Mouse (Mus musculus) embryo, embryonic 10.5 days (tissue): ENCODE results near the gene Slc16a5.

Experiments used
- DNase-seq: peaks from one replicate; pipeline ENCODE4 v3.0.0-alpha.2; 2015; ENCODE audit warnings: low spot score

Gene Slc16a5

DNA sequence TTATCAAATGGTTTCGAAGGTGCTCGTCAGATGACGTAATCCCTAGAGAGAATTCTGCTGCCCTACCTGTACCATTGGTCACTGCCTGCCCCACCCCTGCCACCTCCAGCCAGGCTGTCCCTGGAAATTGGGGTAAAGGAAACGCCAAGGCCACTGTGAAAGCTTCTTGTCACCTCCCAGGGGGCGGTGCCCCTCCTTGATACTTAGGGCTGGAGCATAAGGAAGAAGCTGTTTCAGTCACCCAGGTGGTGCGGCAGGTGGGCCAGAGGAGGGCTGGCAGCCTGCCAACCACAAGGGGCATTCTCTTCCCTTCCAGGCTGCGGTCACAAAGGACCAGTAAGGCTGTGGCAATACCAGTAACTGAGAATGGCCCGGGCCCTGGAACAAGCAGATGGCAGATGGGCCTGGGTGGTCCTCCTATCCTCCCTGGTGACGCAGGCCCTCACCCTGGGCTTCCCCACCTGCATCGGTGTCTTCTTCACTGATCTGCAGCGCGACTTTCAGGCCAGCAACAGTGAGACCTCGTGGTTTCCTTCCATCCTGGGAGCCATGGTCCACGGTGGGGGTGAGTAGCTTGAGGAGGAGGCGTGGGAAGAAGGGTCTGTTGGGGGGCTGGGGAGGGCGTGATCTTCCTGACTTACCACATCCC is at the start of gene Slc16a5:
Gene Slc16a5, plus strand, starts transcription at position 232 of the 649 bp plus-strand sequence.
- DNase-seq: no peak

DNA sequence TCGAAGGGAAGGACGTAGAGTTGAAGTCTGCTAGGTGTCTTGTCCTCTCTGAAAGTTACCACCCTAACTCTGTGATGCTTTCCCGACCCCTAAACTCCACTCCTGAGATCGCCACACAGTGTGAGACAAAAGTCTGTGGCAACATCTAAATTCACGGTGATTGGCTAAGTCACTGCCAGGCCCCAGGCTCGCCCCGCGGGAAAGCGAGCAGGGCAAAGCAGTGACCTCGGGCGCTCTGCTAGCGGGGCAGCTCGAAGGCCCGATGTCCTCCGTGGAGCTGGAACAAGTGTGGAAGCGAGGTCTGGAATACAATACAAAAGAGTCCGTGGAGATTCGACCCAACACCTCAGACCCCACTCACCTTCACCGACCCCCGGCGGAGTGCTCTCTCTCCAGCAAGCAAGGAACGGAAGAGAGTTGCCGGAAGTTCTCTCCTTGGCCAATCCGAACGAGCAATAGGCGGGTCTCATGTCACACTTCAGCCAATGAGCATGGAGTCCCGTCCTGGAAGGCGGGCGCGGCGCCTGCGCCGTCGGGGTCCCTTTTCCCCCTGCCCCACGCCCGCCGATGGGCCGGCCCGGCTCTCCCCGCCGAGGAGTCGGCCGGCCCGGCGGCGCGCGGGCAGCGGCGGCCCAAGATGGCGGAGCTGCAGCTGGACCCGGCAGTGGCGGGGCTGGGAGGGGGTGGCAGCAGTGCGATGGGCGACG is 42.6 kb upstream of the Slc16a5 start, which contains the start of the genes Atp5h and Kctd2:
Gene Atp5h, minus strand, starts transcription at position 432 of the 707 bp plus-strand sequence.
Gene Kctd2, plus strand, starts transcription at position 598 of the 707 bp plus-strand sequence.
- peak; percentile 98 for DNase-seq

DNA sequence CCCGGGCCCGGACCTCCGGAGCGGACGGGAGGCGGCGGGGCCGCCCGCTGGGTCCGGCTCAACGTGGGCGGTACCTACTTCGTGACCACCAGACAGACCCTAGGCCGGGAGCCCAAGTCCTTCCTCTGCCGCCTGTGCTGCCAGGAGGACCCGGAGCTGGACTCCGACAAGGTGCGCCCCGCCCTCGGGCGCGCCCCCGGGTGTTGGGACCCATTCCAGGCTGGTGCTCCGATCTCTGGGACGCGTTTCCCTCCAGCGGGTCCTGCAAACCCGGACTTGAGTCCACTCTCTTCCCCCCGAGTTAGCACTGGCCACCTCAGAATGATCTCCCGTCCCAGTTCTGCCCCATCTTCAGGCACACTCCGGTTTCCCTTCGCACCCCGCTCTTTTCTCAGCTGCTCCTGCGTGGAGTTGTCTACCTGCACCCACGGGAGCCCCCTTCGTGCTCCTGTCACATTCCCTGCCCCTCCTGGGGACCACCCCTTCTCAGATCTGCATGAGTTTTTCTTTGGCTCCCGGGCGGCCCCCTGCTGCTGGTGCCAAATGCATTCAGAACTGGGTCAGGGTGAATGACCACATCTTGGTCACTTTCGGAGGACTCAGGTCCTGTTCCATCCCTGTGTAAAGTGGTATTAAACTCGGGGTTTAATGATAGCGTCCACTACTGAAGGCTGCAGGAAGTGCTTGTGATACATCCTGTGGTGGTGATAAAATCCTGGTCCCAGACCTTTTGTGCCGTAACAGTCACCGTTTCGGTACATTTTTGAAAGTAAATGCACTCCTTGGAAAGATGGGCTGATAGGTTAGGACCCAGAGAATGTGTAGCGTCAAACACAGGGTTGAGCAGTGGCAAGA is 41.7 kb upstream of the Slc16a5 start:
- DNase-seq: peak; percentile 59

DNA sequence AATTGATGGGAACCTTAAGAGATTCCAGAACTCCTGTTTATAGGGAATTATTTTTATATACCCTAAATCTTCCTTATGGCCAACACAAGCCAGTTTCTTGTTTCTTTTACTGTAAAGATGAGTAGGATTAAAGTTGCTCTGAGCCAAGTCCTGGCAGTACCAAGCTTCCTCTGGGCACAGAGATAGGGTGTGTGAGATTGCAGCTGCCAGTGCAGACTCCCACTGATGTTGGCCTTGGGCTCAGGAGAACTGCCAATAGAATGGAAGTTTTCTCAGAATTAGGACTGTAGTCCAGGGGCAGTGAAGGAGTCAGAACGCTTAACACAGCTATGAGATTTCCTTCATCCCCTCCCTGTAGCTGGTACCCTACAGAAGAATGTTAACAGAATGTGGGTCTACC is 40.9 kb upstream of the Slc16a5 start:
- no peak for DNase-seq

GRCm38 (mm10) chr11:115421972-115422371 is 40.3 kb upstream of the Slc16a5 start:
- DNase-seq: no peak

GRCm38 (mm10) chr11:115423091-115423490 is 39.2 kb upstream of the Slc16a5 start:
- no peak for DNase-seq

DNA sequence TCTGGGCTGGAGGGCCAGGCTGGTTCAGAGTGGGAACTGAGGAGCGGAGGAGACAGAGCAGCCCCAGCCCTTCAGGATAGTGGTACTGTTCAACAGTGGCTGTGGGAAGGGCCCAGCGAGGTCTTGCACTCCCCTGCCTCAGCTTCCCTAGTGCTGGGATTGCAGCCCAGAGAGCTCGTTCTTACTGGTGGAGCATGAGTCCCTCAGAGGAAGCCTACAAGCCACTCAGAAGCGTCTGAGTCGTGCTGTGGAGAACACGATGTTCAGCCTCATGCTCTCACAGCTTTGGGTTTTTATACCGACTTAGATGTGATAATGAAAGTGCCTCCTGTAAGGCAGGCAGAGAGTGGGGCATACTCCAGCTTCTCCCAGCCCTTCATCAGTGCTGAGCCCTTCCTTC is 37.6 kb upstream of the Slc16a5 start:
- no peak for DNase-seq

- DNase-seq: no peak
Measured at GRCm38 (mm10) chr11:115425671-115426070, 36.6 kb upstream of the Slc16a5 start.

DNA sequence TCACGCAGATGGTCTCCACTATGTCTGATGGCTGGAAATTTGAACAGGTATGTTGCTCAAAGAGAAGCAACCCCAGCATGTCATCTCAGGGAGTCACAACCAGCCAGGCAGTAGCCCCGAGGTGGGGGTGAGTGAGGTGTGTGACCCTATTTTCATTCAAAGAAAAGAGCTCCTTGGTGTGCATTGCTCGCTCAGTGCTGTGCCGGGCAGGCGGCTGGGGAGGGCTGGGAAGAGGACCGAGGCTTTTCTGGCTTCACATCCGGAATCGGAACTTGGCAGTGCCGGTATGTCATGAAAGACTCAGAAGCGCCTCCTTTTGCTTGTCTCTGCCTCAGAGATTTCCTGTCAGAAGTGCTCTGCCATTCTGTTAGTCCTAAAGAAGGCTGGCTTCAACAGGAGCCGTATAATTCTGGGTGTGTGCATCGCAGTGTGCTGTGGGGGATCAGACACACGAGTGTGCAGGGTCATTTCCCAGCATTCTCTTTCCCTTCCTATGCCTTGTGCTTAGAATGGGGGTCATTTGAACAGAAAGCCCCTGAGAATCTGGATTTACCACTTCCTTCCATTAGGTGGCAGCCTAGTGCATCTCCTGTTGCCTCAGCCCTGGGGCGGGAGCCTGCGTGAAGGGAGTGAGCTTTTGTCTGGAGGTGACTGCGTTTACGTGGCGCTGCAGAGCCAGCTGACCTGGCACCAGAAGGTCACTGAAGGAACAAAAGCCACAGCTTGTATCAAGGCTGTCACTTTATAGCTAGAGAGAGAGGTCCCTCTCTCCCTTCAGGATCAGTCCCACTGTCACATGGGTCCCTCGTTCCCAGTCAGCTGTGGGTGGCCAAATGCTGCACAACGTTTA is 34.6 kb upstream of the Slc16a5 start:
- DNase-seq: peak; percentile 95

DNA sequence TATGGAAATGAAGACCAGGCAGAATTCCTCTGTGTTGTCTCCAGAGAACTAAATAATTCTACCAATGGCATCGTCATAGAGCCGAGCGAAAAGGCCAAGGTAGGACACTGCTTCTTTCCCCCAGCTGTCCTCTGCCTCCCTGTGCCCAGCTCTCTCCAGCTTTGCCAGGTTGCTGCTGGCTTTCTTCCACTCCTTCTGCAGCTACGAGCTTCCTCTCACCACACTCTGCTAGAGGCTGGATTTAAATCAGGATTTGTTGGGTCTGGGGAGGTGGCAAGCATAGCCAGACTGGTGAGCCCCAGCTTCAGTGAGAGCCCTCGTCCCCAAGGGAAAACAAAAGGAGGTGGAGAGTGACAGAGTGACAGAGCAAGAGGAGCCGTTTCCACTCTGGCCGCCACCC is 33.0 kb upstream of the Slc16a5 start:
- DNase-seq: no peak

GRCm38 (mm10) chr11:115430561-115430960 is 31.7 kb upstream of the Slc16a5 start:
- DNase-seq: no peak

- DNase-seq: no peak
Measured at GRCm38 (mm10) chr11:115432814-115433213, 29.5 kb upstream of the Slc16a5 start.

DNA sequence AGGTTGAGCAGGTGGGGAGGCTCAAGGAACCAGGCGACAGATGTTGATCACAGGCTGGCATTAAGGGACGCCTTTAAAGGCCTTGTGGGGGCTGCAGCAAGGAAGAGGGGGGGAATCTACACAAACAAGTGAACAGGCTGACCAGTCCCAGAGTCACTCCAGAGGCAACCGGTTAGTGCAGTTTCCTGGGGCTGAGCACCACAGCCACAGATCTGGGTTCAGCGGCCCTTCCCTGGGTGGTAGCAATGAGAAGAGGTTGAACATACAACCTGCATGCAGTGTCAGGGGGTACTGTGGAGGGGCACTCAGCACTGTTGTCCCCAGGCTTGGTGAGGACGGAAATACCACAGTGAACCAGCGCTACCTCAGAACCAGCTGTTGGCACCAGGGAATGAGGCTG is 28.9 kb upstream of the Slc16a5 start:
- no peak for DNase-seq

DNA sequence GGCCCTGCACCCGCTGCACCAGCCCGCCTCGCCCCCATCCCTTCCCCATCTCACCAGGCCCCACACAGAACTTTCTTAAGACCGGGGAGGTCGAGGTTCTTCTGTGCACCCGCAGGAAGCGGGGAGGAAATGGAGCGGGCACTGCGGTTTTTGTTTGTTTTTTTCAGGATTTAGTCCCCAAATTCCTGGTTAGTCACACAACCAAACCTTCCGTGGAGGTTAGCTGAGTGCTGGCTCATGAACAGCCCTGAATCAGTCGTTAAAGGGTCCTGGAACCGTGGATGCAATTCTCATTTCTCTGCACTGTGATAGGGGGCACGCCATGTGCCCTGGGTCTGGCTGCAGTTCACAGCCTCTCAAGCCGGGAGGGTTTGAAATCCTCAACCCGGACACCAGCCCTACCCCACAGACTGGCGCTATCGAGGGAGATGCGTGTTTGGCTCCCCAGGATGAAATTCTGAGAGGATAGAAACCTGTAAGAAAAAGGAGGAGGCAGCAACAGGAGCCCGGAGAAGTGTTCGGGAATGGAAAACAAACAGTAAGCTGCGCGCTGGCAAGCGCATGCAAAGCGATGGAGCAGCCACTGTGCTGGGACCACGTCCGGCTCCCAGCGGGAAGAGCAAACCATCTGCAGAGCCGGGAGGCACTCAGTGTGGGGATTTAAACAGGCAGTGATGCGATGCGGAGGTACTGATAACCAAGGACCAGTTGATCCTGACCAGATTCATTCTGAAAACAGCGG is 26.5 kb upstream of the Slc16a5 start:
- DNase-seq: peak; percentile 75

- DNase-seq: no peak
Measured at GRCm38 (mm10) chr11:115437571-115438122, 24.6 kb upstream of the Slc16a5 start.

- DNase-seq: no peak
Measured at GRCm38 (mm10) chr11:115439326-115439725, 22.9 kb upstream of the Slc16a5 start.

GRCm38 (mm10) chr11:115439906-115440595 is 22.2 kb upstream of the Slc16a5 start, which contains the start of gene Trim80:
Gene Trim80 (plus strand): TSS chr11:115440545.
- no peak for DNase-seq

DNA sequence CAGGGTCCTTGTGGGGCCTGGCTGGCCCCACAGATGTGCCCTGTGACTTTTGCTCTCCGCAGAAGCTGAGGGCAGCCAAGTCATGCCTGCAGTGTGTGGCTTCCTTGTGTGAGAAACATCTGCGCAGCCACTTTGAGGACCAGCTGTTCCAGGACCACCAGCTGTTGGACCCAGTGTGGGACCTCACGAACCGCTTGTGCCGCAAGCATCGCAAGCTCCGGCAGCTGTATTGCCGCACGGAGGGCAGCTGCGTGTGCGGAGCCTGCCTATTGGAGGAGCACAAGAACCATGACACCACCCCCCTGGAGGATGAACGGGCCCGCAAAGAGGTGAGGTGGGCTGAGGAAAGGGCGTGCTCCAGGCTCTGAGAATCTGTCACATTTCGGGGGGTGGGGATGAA is 20.9 kb upstream of the Slc16a5 start:
- DNase-seq: peak; percentile 17

- DNase-seq: no peak
Measured at GRCm38 (mm10) chr11:115446906-115447305, 15.4 kb upstream of the Slc16a5 start.

GRCm38 (mm10) chr11:115447321-115447885 is 14.9 kb upstream of the Slc16a5 start:
- DNase-seq: no peak
